Comparison of ENCODE assay signal across 11 mouse cellular contexts in genomic region chr2:26582741-26583140, GRCm38 (mm10). TPM values are rescaled to one million over a fixed set of nuclear protein-coding genes. Genes with fewer than 3 reads are reported as not detected.
DNase-seq lines count a peak whose midpoint lies in the region; ATAC-seq and TF ChIP-seq lines count a peak whose summit lies in the region.
"Had no signal": no experiment of that assay in that cellular context is flagged by ENCODE, and none has a peak within 500 bp of the region (broad histone marks: within the 10 kb centered on the region; RNA-seq: fewer than 3 reads in every experiment).

No protein-coding gene starts in this region.

- ATAC-seq in heart, postnatal 0 days (ENCODE audit: insufficient read depth, low read depth): no peak
- ATAC-seq in lung, embryonic 16.5 days (ENCODE audit: low read depth): no peak
- no peak for ATAC-seq in cerebellum, adult (ENCODE audit: insufficient number of reproducible peaks, low FRiP score, low TSS enrichment)

- TF ChIP-seq EP300 in heart, postnatal 0 days (IDR thresholded peaks at IDR 0.05; ENCODE audit: low read depth): no peak

- peak overlapping the region; percentile 65 for H3K4me3 ChIP-seq in gastrocnemius, adult 2 months
- peak overlapping the region; percentile 5; the same call in 1 of the 2 replicates for H3K4me3 ChIP-seq in left cerebral cortex, adult 2 months
- no peak overlapping the region for H3K4me3 ChIP-seq in heart, postnatal 0 days (ENCODE audit: low read depth, low read length)
- H3K4me3 ChIP-seq in lung, embryonic 16.5 days (ENCODE audit: low read length): peak overlapping the region; percentile 19; the same call in 1 of the 2 replicates

- H3K4me1 ChIP-seq in heart, postnatal 0 days (ENCODE audit: control insufficient read depth, insufficient read depth): peaks cover 12% of the 10 kb centered on the region
- H3K4me1 ChIP-seq in lung, embryonic 16.5 days (replicated peaks; ENCODE audit: control insufficient read depth, insufficient read depth, low read length): peaks cover 12% of the 10 kb centered on the region

- intact Hi-C loops in gastrocnemius, adult 2 months (cut with DNase I): no loop called here
- intact Hi-C loops in left cerebral cortex, adult 2 months (cut with DNase I): no loop called here

- H3K9ac ChIP-seq in heart, postnatal 0 days (replicated peaks; ENCODE audit: low read depth, low read length): no peak overlapping the region
- H3K9ac ChIP-seq in lung, embryonic 16.5 days (ENCODE audit: low read length): peak overlapping the region; percentile 49; the same call in 1 of the 2 replicates

- H3K36me3 ChIP-seq in heart, postnatal 0 days (replicated peaks; ENCODE audit: control insufficient read depth, insufficient read depth, low read length): no peaks in the 10 kb centered on the region
- no peaks in the 10 kb centered on the region; the same call in 1 of the 2 replicates for H3K36me3 ChIP-seq in lung, embryonic 16.5 days (ENCODE audit: control insufficient read depth, insufficient read depth, low read length)

- peak overlapping the region; percentile 92 for H3K27ac ChIP-seq in gastrocnemius, adult 2 months
- H3K27ac ChIP-seq in left cerebral cortex, adult 2 months: peak overlapping the region; percentile 67; the same call in 1 of the 2 replicates
- H3K27ac ChIP-seq in heart, postnatal 0 days (ENCODE audit: low read depth): peak overlapping the region; percentile 86
- H3K27ac ChIP-seq in lung, embryonic 16.5 days (ENCODE audit: low read length): peak overlapping the region; percentile 58

- no peaks in the 10 kb centered on the region for H3K9me3 ChIP-seq in heart, postnatal 0 days (replicated peaks; ENCODE audit: control insufficient read depth, low read length)
- H3K9me3 ChIP-seq in lung, embryonic 16.5 days (ENCODE audit: control insufficient read depth, low read length): no peaks in the 10 kb centered on the region

- no peak for DNase-seq in gastrocnemius, adult 2 months
- no peak for DNase-seq in gastrocnemius, postnatal 25 days
- DNase-seq in left cerebral cortex, adult 2 months (ENCODE audit: extremely low spot score in 1 of 2, low spot score in 2 of 2): no peak
- DNase-seq in left cerebral cortex, adult 8-10 months (ENCODE audit: low spot score in 2 of 2): no peak
- DNase-seq in heart, postnatal 0 days (ENCODE audit: low spot score): no peak
- DNase-seq in cerebellum, adult 11 months: no peak
- DNase-seq: thymus, postnatal 14 days had no signal

- H3K27me3 ChIP-seq in heart, postnatal 0 days (ENCODE audit: control insufficient read depth, insufficient read depth, low read length): no peaks in the 10 kb centered on the region
- no peaks in the 10 kb centered on the region for H3K27me3 ChIP-seq in lung, embryonic 16.5 days (ENCODE audit: control insufficient read depth, insufficient read depth, low read depth, low read length)

- no peak for TF ChIP-seq CTCF in gastrocnemius, adult 2 months (IDR thresholded peaks at IDR 0.05)
- no peak for TF ChIP-seq CTCF in left cerebral cortex, adult 2 months (IDR thresholded peaks at IDR 0.05)
- TF ChIP-seq CTCF in heart, postnatal 0 days (IDR thresholded peaks at IDR 0.05; ENCODE audit: low read depth): no peak

- WGBS in heart, postnatal 0 days: 60% methylated on average over 7 of the region's 7 CpGs
- 47% methylated on average over 7 of the region's 7 CpGs for WGBS in lung, embryonic 16.5 days

- peak overlapping the region; percentile 23; the same call in 1 of the 2 replicates for H3K4me2 ChIP-seq in heart, postnatal 0 days (ENCODE audit: low read depth, low read length)
- peak overlapping the region; percentile 45 for H3K4me2 ChIP-seq in lung, embryonic 16.5 days (ENCODE audit: low read depth, low read length)

RNA-seq across cellular contexts. Expression of gene Egfl7, which starts 2.9 kb away (rescaled TPM):
- total RNA-seq in gastrocnemius, adult 2 months (2021): 10 to 100 TPM; 34.4 to 53.7 TPM
- total RNA-seq in gastrocnemius, postnatal 25 days (2021): 10 to 100 TPM; 42.3 to 67.2 TPM
- 10 to 100 TPM; 62.4 to 67.4 TPM for total RNA-seq in left cerebral cortex, adult 2 months (2021)
- 10 to 100 TPM; 63.8 to 88.2 (median 66.2) TPM for total RNA-seq in left cerebral cortex, adult 8-10 months (2022)
- 375 and 401 TPM in 2 replicates for total RNA-seq in heart, postnatal 0 days (2014; rRNA removed; ENCODE audit: low replicate concordance)
- polyA plus RNA-seq in heart, postnatal 0 days (2015; fragmentation: Nextera tagmentation; extraction: Ambion mirVana): 158 and 159 TPM in 2 replicates
- 371 and 375 TPM in 2 replicates for polyA plus RNA-seq in lung, embryonic 16.5 days (2015; fragmentation: Nextera tagmentation; extraction: Ambion mirVana)

RNA-seq across cellular contexts. Expression of gene Gm20532, which starts 3.7 kb away (rescaled TPM):
- total RNA-seq in gastrocnemius, adult 2 months (2021): not detected
- total RNA-seq in gastrocnemius, postnatal 25 days (2021): not detected
- not detected for total RNA-seq in left cerebral cortex, adult 2 months (2021)
- not detected for total RNA-seq in left cerebral cortex, adult 8-10 months (2022)
- total RNA-seq in heart, postnatal 0 days (2014; rRNA removed; ENCODE audit: low replicate concordance): not detected in 2 replicates
- not detected in 2 replicates for polyA plus RNA-seq in heart, postnatal 0 days (2015; fragmentation: Nextera tagmentation; extraction: Ambion mirVana)
- polyA plus RNA-seq in lung, embryonic 16.5 days (2015; fragmentation: Nextera tagmentation; extraction: Ambion mirVana): not detected in 2 replicates
- polyA plus RNA-seq: embryonic facial prominence, embryonic 14.5 days; limb, embryonic 14.5 days had no signal

RNA-seq across cellular contexts. Expression of gene Agpat2, which starts 21.5 kb away (rescaled TPM):
- 1 to 10 TPM; 2.8 to 7.3 TPM for total RNA-seq in gastrocnemius, adult 2 months (2021)
- 10 to 100 TPM in 1 of 2 experiments, 1 to 10 TPM in 1; 3.0 to 14.6 TPM for total RNA-seq in gastrocnemius, postnatal 25 days (2021)
- 1 to 10 TPM; 1.3 to 1.8 TPM for total RNA-seq in left cerebral cortex, adult 2 months (2021)
- 1 to 10 TPM; 1.5 to 3.9 (median 3.6) TPM for total RNA-seq in left cerebral cortex, adult 8-10 months (2022)
- 41.0 and 49.3 TPM in 2 replicates for total RNA-seq in heart, postnatal 0 days (2014; rRNA removed; ENCODE audit: low replicate concordance)
- 23.9 and 24.1 TPM in 2 replicates for polyA plus RNA-seq in heart, postnatal 0 days (2015; fragmentation: Nextera tagmentation; extraction: Ambion mirVana)
- 43.0 and 44.8 TPM in 2 replicates for polyA plus RNA-seq in lung, embryonic 16.5 days (2015; fragmentation: Nextera tagmentation; extraction: Ambion mirVana)

RNA-seq across cellular contexts. Expression of gene Fam69b, which starts 45.5 kb away (rescaled TPM):
- total RNA-seq in gastrocnemius, adult 2 months (2021): 1 to 10 TPM; 1.0 to 2.3 TPM
- 1 to 10 TPM; 1.3 to 2.5 TPM for total RNA-seq in gastrocnemius, postnatal 25 days (2021)
- 10 to 100 TPM; 72.4 to 78.9 TPM for total RNA-seq in left cerebral cortex, adult 2 months (2021)
- total RNA-seq in left cerebral cortex, adult 8-10 months (2022): 10 to 100 TPM; 69.1 to 74.8 (median 73.2) TPM
- 16.5 and 23.2 TPM in 2 replicates for total RNA-seq in heart, postnatal 0 days (2014; rRNA removed; ENCODE audit: low replicate concordance)
- 7.7 and 9.7 TPM in 2 replicates for polyA plus RNA-seq in heart, postnatal 0 days (2015; fragmentation: Nextera tagmentation; extraction: Ambion mirVana)
- polyA plus RNA-seq in lung, embryonic 16.5 days (2015; fragmentation: Nextera tagmentation; extraction: Ambion mirVana): 16.5 and 17.1 TPM in 2 replicates
